Mouse (Mus musculus) heart, postnatal 10 days (tissue): ENCODE measurements around the gene Tubg2. TPM values are rescaled to one million over a fixed set of nuclear protein-coding genes. Genes with fewer than 3 reads are reported as not detected.
"Not testable (repeated sequence)": the region's sequence is repeated elsewhere in the genome, so short reads cannot be mapped to it uniquely, and the experiment has no call there.

Experiments
- DNase-seq, 2 experiments: peaks; one replicate each; pipeline ENCODE4 v3.0.0; 2021
- intact Hi-C: fragments of 180-260 bp; cut with DNase I; formaldehyde crosslinking; loops from one replicate; pipeline ENCODE4 v1.15.1; 2025
- total RNA-seq, 2 experiments: library from RNA; stranded (reverse); gene quantifications; 2 replicates each; pipeline ENCODE4 v1.2.3; 2021

The Tubg2 gene
- 1 to 10 TPM; 3.4 to 3.5 TPM for total RNA-seq

GRCm38 (mm10) chr11:101155728-101156371 is at the start of gene Tubg2:
Tubg2 (plus strand) TSS chr11:101155907.
- DNase-seq: peak; percentile 70 to 77
- intact Hi-C loops: no loop called here

- no peak for DNase-seq
- intact Hi-C loops: no loop called here
These were observed 46.4 kb upstream of the Tubg2 start for GRCm38 (mm10) chr11:101109351-101109750.

- intact Hi-C loops: no loop called here
These were observed 45.0 kb upstream of the Tubg2 start for GRCm38 (mm10) chr11:101110708-101111107.

GRCm38 (mm10) chr11:101111178-101111577 is 44.5 kb upstream of the Tubg2 start:
- no peak for DNase-seq
- intact Hi-C loops: no loop called here

More at GRCm38 (mm10) chr11:101110708-101111107, 45.0 kb upstream of the Tubg2 start:
- no peak for DNase-seq

GRCm38 (mm10) chr11:101112186-101112585 is 43.5 kb upstream of the Tubg2 start:
- intact Hi-C loops: no loop called here

GRCm38 (mm10) chr11:101115564-101115963 is 40.1 kb upstream of the Tubg2 start:
- no peak for DNase-seq
- intact Hi-C loops: no loop called here

More at GRCm38 (mm10) chr11:101112186-101112585, 43.5 kb upstream of the Tubg2 start:
- DNase-seq: no peak

GRCm38 (mm10) chr11:101118105-101118504 is 37.6 kb upstream of the Tubg2 start:
- DNase-seq: no peak
- intact Hi-C loops: no loop called here

GRCm38 (mm10) chr11:101119131-101119760 is 36.5 kb upstream of the Tubg2 start:
- intact Hi-C loops: no loop called here
- DNase-seq: no peak

- DNase-seq: peak; percentile 99
- intact Hi-C loops: loop anchor here (2.0 kb wide), 1 partner anchor 49 kb away; no protein-coding TSS in a partner anchor
These were observed 35.8 kb upstream of the Tubg2 start, which contains the start of the genes Retreg3 and Tubg1 for GRCm38 (mm10) chr11:101119761-101120544. Retreg3 (minus strand) TSS chr11:101119893. Tubg1 (plus strand) TSS chr11:101119938.

GRCm38 (mm10) chr11:101120545-101121188 is 35.0 kb upstream of the Tubg2 start:
- DNase-seq: no peak
- intact Hi-C loops: loop anchor here (2.0 kb wide), 1 partner anchor 48 kb away; no protein-coding TSS in a partner anchor

GRCm38 (mm10) chr11:101124494-101124893 is 31.2 kb upstream of the Tubg2 start:
- not testable (repeated sequence) for DNase-seq

GRCm38 (mm10) chr11:101125008-101125407 is 30.7 kb upstream of the Tubg2 start:
- intact Hi-C loops, DNase-seq: not testable (repeated sequence)

More at GRCm38 (mm10) chr11:101124494-101124893, 31.2 kb upstream of the Tubg2 start:
- intact Hi-C loops: not testable (repeated sequence)

- DNase-seq: no peak
- intact Hi-C loops: no loop called here
These were observed 28.6 kb upstream of the Tubg2 start for GRCm38 (mm10) chr11:101127075-101127474.

- intact Hi-C loops: no loop called here
- DNase-seq: peak in 1 of 2 experiments; percentile 38
These were observed 26.6 kb upstream of the Tubg2 start for GRCm38 (mm10) chr11:101128996-101129577.

GRCm38 (mm10) chr11:101130056-101130756 is 25.5 kb upstream of the Tubg2 start:
- intact Hi-C loops: no loop called here

GRCm38 (mm10) chr11:101131187-101131586 is 24.5 kb upstream of the Tubg2 start:
- intact Hi-C loops: no loop called here
- no peak for DNase-seq

More at GRCm38 (mm10) chr11:101130056-101130756, 25.5 kb upstream of the Tubg2 start:
- DNase-seq: peak; percentile 87 to 88

- DNase-seq: peak in 1 of 2 experiments; percentile 48
- intact Hi-C loops: no loop called here
These were observed 24.0 kb upstream of the Tubg2 start for GRCm38 (mm10) chr11:101131701-101132100.

GRCm38 (mm10) chr11:101133037-101133436 is 22.7 kb upstream of the Tubg2 start:
- DNase-seq: no peak
- intact Hi-C loops: no loop called here

GRCm38 (mm10) chr11:101134217-101134865 is 21.4 kb upstream of the Tubg2 start:
- intact Hi-C loops: no loop called here
- peak in 1 of 2 experiments; percentile 37 for DNase-seq
